ENCODE assay signal across 27 mouse cellular contexts in the genomic region with DNA sequence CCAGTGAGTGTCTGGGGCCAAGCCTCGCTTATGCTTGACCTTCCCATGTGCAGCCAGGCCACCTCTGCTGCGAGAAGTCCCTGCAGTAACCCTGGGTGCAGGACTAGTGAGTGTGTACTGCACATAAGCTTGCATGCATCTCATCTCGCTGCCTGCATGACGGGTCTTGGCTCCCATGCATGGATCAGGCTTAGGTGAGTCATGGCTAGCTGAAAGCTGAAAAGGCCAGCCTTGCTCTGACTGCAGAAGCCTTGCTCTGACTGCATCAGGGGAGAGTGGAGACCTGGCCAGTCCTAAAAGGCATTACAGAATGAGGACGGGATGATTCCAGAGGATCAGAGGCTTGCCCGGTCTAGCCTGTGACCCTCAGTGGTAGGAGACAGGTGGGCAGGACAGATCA. TPM values are rescaled to one million over a fixed set of nuclear protein-coding genes. Genes with fewer than 3 reads are reported as not detected.
DNase-seq lines count a peak whose midpoint lies in the region; ATAC-seq and TF ChIP-seq lines count a peak whose summit lies in the region.
"Had no signal": no experiment of that assay in that cellular context is flagged by ENCODE, and none has a peak within 500 bp of the region (broad histone marks: within the 10 kb centered on the region; RNA-seq: fewer than 3 reads in every experiment).

No protein-coding gene starts in this region.

- TF ChIP-seq POLR2A in limb, embryonic 14.5 days (IDR thresholded peaks at IDR 0.05; ENCODE audit: borderline replicate concordance, extremely low read depth, insufficient read depth, insufficient read length): no peak

- no peak overlapping the region for H3K4me3 ChIP-seq in liver, embryonic 13.5 days (replicated peaks)
- H3K4me3 ChIP-seq in liver, postnatal 0 days (ENCODE audit: low read depth, low read length): no peak overlapping the region
- peak overlapping the region; percentile 70 for H3K4me3 ChIP-seq in megakaryocyte, embryonic 14.5 days (replicated peaks)
- H3K4me3 ChIP-seq in limb, embryonic 14.5 days (replicated peaks; ENCODE audit: low read length): no peak overlapping the region
- H3K4me3 ChIP-seq: embryonic facial prominence, embryonic 15.5 days; left cerebral cortex, adult 2 months; liver, embryonic 15.5 days had no signal

- intact Hi-C loops in heart, postnatal 36 days (cut with DNase I): loop anchor here (10.0 kb wide), 1 partner anchor 488 kb away; the partner anchor contains the start of gene Fkbp5

- no peaks in the 10 kb centered on the region for H3K9me3 ChIP-seq in liver, embryonic 13.5 days (replicated peaks)
- no peaks in the 10 kb centered on the region for H3K9me3 ChIP-seq in liver, postnatal 0 days (ENCODE audit: low read length)
- no peaks in the 10 kb centered on the region for H3K9me3 ChIP-seq in megakaryocyte, embryonic 14.5 days
- H3K9me3 ChIP-seq in limb, embryonic 14.5 days (ENCODE audit: control insufficient read depth, low read length): no peaks in the 10 kb centered on the region
- H3K9me3 ChIP-seq: embryonic facial prominence, embryonic 15.5 days; liver, embryonic 15.5 days had no signal

- peaks cover 72% of the 10 kb centered on the region for H3K4me1 ChIP-seq in liver, embryonic 13.5 days (replicated peaks)
- peaks cover 28% of the 10 kb centered on the region for H3K4me1 ChIP-seq in liver, postnatal 0 days (ENCODE audit: insufficient read depth)
- peaks cover 99% of the 10 kb centered on the region for H3K4me1 ChIP-seq in megakaryocyte, embryonic 14.5 days
- peaks cover 50% of the 10 kb centered on the region for H3K4me1 ChIP-seq in limb, embryonic 14.5 days (ENCODE audit: control insufficient read depth, insufficient read depth, low read length)

- ATAC-seq in liver, embryonic 13.5 days (ENCODE audit: low read depth): no peak
- ATAC-seq in liver, postnatal 0 days: no peak
- ATAC-seq in megakaryocyte, adult 5-6 weeks (ENCODE audit: poor library complexity, severe bottlenecking): no peak
- ATAC-seq in limb, embryonic 14.5 days (ENCODE audit: low FRiP score, low read depth): no peak
- ATAC-seq: activated CD4-positive, CD25-positive, alpha-beta regulatory T cell, adult 4 months; forebrain, postnatal 0 days; hindbrain, embryonic 16.5 days; midbrain, embryonic 16.5 days had no signal

- DNase-seq in heart, adult 11 months: peak; percentile 89
- no peak for DNase-seq in heart, postnatal 36 days
- DNase-seq in liver, embryonic 13.5 days: no peak
- DNase-seq in liver, postnatal 0 days: no peak
- no peak for DNase-seq in limb, embryonic 14.5 days (ENCODE audit: low spot score)
- no peak for DNase-seq in spleen, adult 18-20 months
- DNase-seq: adrenal gland, adult 2 months; adrenal gland, postnatal 36 days; B cell, adult 2 months; cerebellum, adult 18-20 months; cerebellum, postnatal 10 days; forebrain, postnatal 0 days; gastrocnemius, postnatal 10 days; liver; right cerebral cortex, postnatal 25 days; thymus, postnatal 14 days had no signal

- peak overlapping the region; percentile 9 for H3K27ac ChIP-seq in liver, embryonic 13.5 days
- H3K27ac ChIP-seq in liver, postnatal 0 days (ENCODE audit: low read depth): no peak overlapping the region
- 0 out of 2 replicates have a peak overlapping the region, but pooled peaks have one; percentile 13 for H3K27ac ChIP-seq in limb, embryonic 14.5 days (replicated peaks; ENCODE audit: low read depth, low read length)
- H3K27ac ChIP-seq: left cerebral cortex, adult 2 months; macrophage had no signal

- no peak for TF ChIP-seq CTCF in liver, postnatal 0 days (IDR thresholded peaks at IDR 0.05; ENCODE audit: low read depth)

- 82% methylated on average over 6 of the region's 6 CpGs for WGBS in liver, embryonic 13.5 days (ENCODE audit: insufficient replicate concordance)
- WGBS in liver, postnatal 0 days (ENCODE audit: insufficient replicate concordance): 85% methylated on average over 6 of the region's 6 CpGs
- WGBS in limb, embryonic 14.5 days: 97% methylated on average over 6 of the region's 6 CpGs

- 0 out of 2 replicates have a peak, but pooled peaks cover 6% of the 10 kb centered on the region for H3K36me3 ChIP-seq in liver, embryonic 13.5 days
- H3K36me3 ChIP-seq in liver, postnatal 0 days (replicated peaks; ENCODE audit: insufficient read depth, low read length): 0 out of 2 replicates have a peak, but pooled peaks cover 2% of the 10 kb centered on the region
- H3K36me3 ChIP-seq in megakaryocyte, embryonic 14.5 days (replicated peaks; ENCODE audit: low read length): peaks cover 93% of the 10 kb centered on the region
- H3K36me3 ChIP-seq in limb, embryonic 14.5 days (ENCODE audit: control insufficient read depth, insufficient read depth, low read length): peaks cover 4% of the 10 kb centered on the region; the same call in 1 of the 2 replicates
- H3K36me3 ChIP-seq: embryonic facial prominence, embryonic 15.5 days had no signal

- H3K27me3 ChIP-seq in liver, embryonic 13.5 days: no peaks in the 10 kb centered on the region
- no peaks in the 10 kb centered on the region for H3K27me3 ChIP-seq in liver, postnatal 0 days (ENCODE audit: insufficient read depth, low read length)
- no peaks in the 10 kb centered on the region for H3K27me3 ChIP-seq in megakaryocyte, embryonic 14.5 days (replicated peaks)
- no peaks in the 10 kb centered on the region for H3K27me3 ChIP-seq in limb, embryonic 14.5 days (ENCODE audit: control insufficient read depth, insufficient read depth, low read length)
- H3K27me3 ChIP-seq: embryonic facial prominence, embryonic 15.5 days; liver, embryonic 15.5 days had no signal

- TF ChIP-seq EP300 in liver, postnatal 0 days (IDR thresholded peaks at IDR 0.05; ENCODE audit: low read depth): no peak

- no peak overlapping the region for H3K9ac ChIP-seq in liver, embryonic 13.5 days
- H3K9ac ChIP-seq in liver, postnatal 0 days (replicated peaks): no peak overlapping the region
- 0 out of 2 replicates have a peak overlapping the region, but pooled peaks have one; percentile 18 for H3K9ac ChIP-seq in limb, embryonic 14.5 days (ENCODE audit: low read depth, low read length, severe bottlenecking)
- H3K9ac ChIP-seq: embryonic facial prominence, embryonic 15.5 days; forebrain, postnatal 0 days; liver, embryonic 15.5 days had no signal

- no peak overlapping the region for H3K4me2 ChIP-seq in liver, embryonic 13.5 days
- H3K4me2 ChIP-seq in liver, postnatal 0 days (ENCODE audit: low read depth, low read length): no peak overlapping the region
- no peak overlapping the region for H3K4me2 ChIP-seq in limb, embryonic 14.5 days (replicated peaks; ENCODE audit: low read depth, low read length, severe bottlenecking)
- H3K4me2 ChIP-seq: embryonic facial prominence, embryonic 15.5 days; heart, embryonic 11.5 days; liver, embryonic 15.5 days; midbrain, embryonic 11.5 days had no signal

RNA-seq across cellular contexts. Expression of gene Tcp11, which starts 53.2 kb away (rescaled TPM):
- not detected for total RNA-seq in heart, postnatal 36 days (2021)
- 0.15 and 0.22 TPM in 2 replicates for polyA plus RNA-seq in liver, embryonic 13.5 days (2015; fragmentation: Nextera tagmentation; extraction: Ambion mirVana)
- 0.07 TPM in 1 of 2 replicates, not detected in the other for polyA plus RNA-seq in liver, postnatal 0 days (2015; fragmentation: Nextera tagmentation; extraction: Ambion mirVana)
- polyA plus RNA-seq in megakaryocyte, embryonic 14.5 days (2012; ENCODE audit: insufficient read depth, low replicate concordance): 0.47 TPM in 1 of 2 replicates, not detected in the other
- total RNA-seq in megakaryocyte, adult 5-6 weeks (2015): 0.11 and 1.1 TPM in 2 replicates
- total RNA-seq in megakaryocyte, adult 5-6 weeks (2017): 0.66 TPM in 1 of 2 replicates, not detected in the other
- polyA plus RNA-seq in limb, embryonic 14.5 days (2012; rRNA removed): 2.8 and 3.6 TPM in 2 replicates
- 0.70 and 1.0 TPM in 2 replicates for polyA plus RNA-seq in limb, embryonic 14.5 days (2014; fragmentation: Nextera tagmentation; extraction: Ambion mirVana)
- total RNA-seq: adrenal gland, postnatal 36 days; gastrocnemius, postnatal 10 days had no signal
- polyA plus RNA-seq: adrenal gland, adult 2 months; macrophage had no signal
